Mouse (Mus musculus): ENCODE measurements around the gene Clstn1.

Gene Clstn1

GRCm38 (mm10) chr4:149678006-149678405, 91.7 kb downstream of the Clstn1 start:
- DNase-seq = no peak

- DNase-seq = peak; percentile 24
These were observed 92.9 kb downstream of the Clstn1 start for GRCm38 (mm10) chr4:149679056-149679770.

GRCm38 (mm10) chr4:149683875-149684274, 97.6 kb downstream of the Clstn1 start:
- no peak for DNase-seq

- DNase-seq = no peak
These were observed 98.8 kb downstream of the Clstn1 start for GRCm38 (mm10) chr4:149684841-149685623.

GRCm38 (mm10) chr4:149688861-149689260, 102.6 kb downstream of the Clstn1 start:
- no peak for DNase-seq

- no peak for DNase-seq
These were observed 103.8 kb downstream of the Clstn1 start for GRCm38 (mm10) chr4:149689822-149690700.

GRCm38 (mm10) chr4:149690828-149691280, 104.6 kb downstream of the Clstn1 start:
- DNase-seq = no peak

- no peak for DNase-seq
These were observed 105.1 kb downstream of the Clstn1 start for GRCm38 (mm10) chr4:149691368-149691767.

- DNase-seq = peak; percentile 71
These were observed 110.1 kb downstream of the Clstn1 start for GRCm38 (mm10) chr4:149696189-149696971.

GRCm38 (mm10) chr4:149697506-149698196, 111.4 kb downstream of the Clstn1 start:
- DNase-seq = no peak

- DNase-seq = peak; percentile 61
These were observed 112.0 kb downstream of the Clstn1 start for GRCm38 (mm10) chr4:149698197-149698821.

Data from kidney, postnatal 14 days (tissue).